Mouse (Mus musculus): ENCODE measurements at regions not wholly inside any gene's neighbourhood (a gene's known extent, or its start where the extent isn't known, plus 50 kb on each side); places are given as distances from the start of the nearest gene placed in this dataset.
"Not testable (repeated sequence)": the region's sequence is repeated elsewhere in the genome, so short reads cannot be mapped to it uniquely, and the experiment has no call there.

GRCm38 (mm10) chr5:3141841-3142240 lies 199.4 kb upstream of the Cdk6 start:
- H3K9me3 ChIP-seq (ENCODE audit: low read length); H3K27me3 ChIP-seq (ENCODE audit: insufficient read depth, low read length); H3K27ac ChIP-seq (ENCODE audit: low read depth, low read length); ATAC-seq (ENCODE audit: low FRiP score); DNase-seq (ENCODE audit: low spot score); H3K9ac ChIP-seq (replicated peaks; ENCODE audit: low read length, poor library complexity, severe bottlenecking); H3K36me3 ChIP-seq (ENCODE audit: insufficient read depth, low read length); H3K4me3 ChIP-seq (ENCODE audit: low read depth, low read length); H3K4me2 ChIP-seq (ENCODE audit: low read depth, low read length, poor library complexity, severe bottlenecking); H3K4me1 ChIP-seq (ENCODE audit: insufficient read depth, low read length): not testable (repeated sequence)
- 87% methylated on average over 11 of the region's 11 CpGs for WGBS

GRCm38 (mm10) chr5:3146544-3147295 lies 194.6 kb upstream of the Cdk6 start:
- peak; percentile 76; the same call in 1 of the 2 replicates for ATAC-seq (ENCODE audit: low FRiP score)
- peak; percentile 57 for TF ChIP-seq CTCF (IDR thresholded peaks at IDR 0.05)
- H3K27ac ChIP-seq (ENCODE audit: low read depth, low read length); H3K36me3 ChIP-seq (ENCODE audit: insufficient read depth, low read length); H3K9ac ChIP-seq (replicated peaks; ENCODE audit: low read length, poor library complexity, severe bottlenecking); H3K4me1 ChIP-seq (ENCODE audit: insufficient read depth, low read length); H3K4me2 ChIP-seq (ENCODE audit: low read depth, low read length, poor library complexity, severe bottlenecking); H3K4me3 ChIP-seq (ENCODE audit: low read depth, low read length); H3K27me3 ChIP-seq (ENCODE audit: insufficient read depth, low read length); H3K9me3 ChIP-seq (ENCODE audit: low read length): not testable (repeated sequence)
- DNase-seq (ENCODE audit: low spot score): peak; percentile 21
- 40% methylated on average over 8 of the region's 11 CpGs for WGBS

- not testable (repeated sequence) for H3K4me2 ChIP-seq (ENCODE audit: low read depth, low read length, poor library complexity, severe bottlenecking); H3K4me1 ChIP-seq (ENCODE audit: insufficient read depth, low read length); H3K27me3 ChIP-seq (ENCODE audit: insufficient read depth, low read length); H3K27ac ChIP-seq (ENCODE audit: low read depth, low read length); ATAC-seq (ENCODE audit: low FRiP score); H3K4me3 ChIP-seq (ENCODE audit: low read depth, low read length); H3K9me3 ChIP-seq (ENCODE audit: low read length); H3K9ac ChIP-seq (replicated peaks; ENCODE audit: low read length, poor library complexity, severe bottlenecking); DNase-seq (ENCODE audit: low spot score); H3K36me3 ChIP-seq (ENCODE audit: insufficient read depth, low read length)
- WGBS: 34% methylated on average over 5 of the region's 5 CpGs
Observed at GRCm38 (mm10) chr5:3149886-3150285, 191.4 kb upstream of the Cdk6 start.

- not testable (repeated sequence) for H3K27ac ChIP-seq (ENCODE audit: low read depth, low read length); H3K9ac ChIP-seq (replicated peaks; ENCODE audit: low read length, poor library complexity, severe bottlenecking); H3K4me1 ChIP-seq (ENCODE audit: insufficient read depth, low read length); H3K27me3 ChIP-seq (ENCODE audit: insufficient read depth, low read length); ATAC-seq (ENCODE audit: low FRiP score); H3K36me3 ChIP-seq (ENCODE audit: insufficient read depth, low read length); DNase-seq (ENCODE audit: low spot score); H3K4me2 ChIP-seq (ENCODE audit: low read depth, low read length, poor library complexity, severe bottlenecking); H3K4me3 ChIP-seq (ENCODE audit: low read depth, low read length); H3K9me3 ChIP-seq (ENCODE audit: low read length)
- 24% methylated on average over 4 of the region's 4 CpGs for WGBS
Observed at GRCm38 (mm10) chr5:3150766-3151165, 190.5 kb upstream of the Cdk6 start.

- not testable (repeated sequence) for H3K9me3 ChIP-seq (ENCODE audit: low read length); H3K4me1 ChIP-seq (ENCODE audit: insufficient read depth, low read length); H3K27me3 ChIP-seq (ENCODE audit: insufficient read depth, low read length); H3K36me3 ChIP-seq (ENCODE audit: insufficient read depth, low read length); H3K27ac ChIP-seq (ENCODE audit: low read depth, low read length); ATAC-seq (ENCODE audit: low FRiP score)
- Histone ChIP-seq H3K9ac (replicated peaks; ENCODE audit: low read length, poor library complexity, severe bottlenecking) (peak overlapping the region; percentile 36; the same call in 1 of the 2 replicates), H3K4me3 (ENCODE audit: low read depth, low read length) (peak overlapping the region; percentile 35), H3K4me2 (ENCODE audit: low read depth, low read length, poor library complexity, severe bottlenecking) (peak overlapping the region; percentile 62)
- whole genome bisulfite sequencing: 4% methylated on average over 12 of the region's 12 CpGs
- DNase-seq (ENCODE audit: low spot score): peak; percentile 4
Observed at GRCm38 (mm10) chr5:3151534-3152148, 189.6 kb upstream of the Cdk6 start.

- peak; percentile 83 for ATAC-seq (ENCODE audit: low FRiP score)
- H3K4me1 ChIP-seq (ENCODE audit: insufficient read depth, low read length); H3K27me3 ChIP-seq (ENCODE audit: insufficient read depth, low read length); H3K9me3 ChIP-seq (ENCODE audit: low read length); H3K36me3 ChIP-seq (ENCODE audit: insufficient read depth, low read length); H3K27ac ChIP-seq (ENCODE audit: low read depth, low read length): not testable (repeated sequence)
- Histone ChIP-seq H3K4me3 (ENCODE audit: low read depth, low read length) (peak overlapping the region; percentile 35), H3K4me2 (ENCODE audit: low read depth, low read length, poor library complexity, severe bottlenecking) (peak overlapping the region; percentile 62), H3K9ac (replicated peaks; ENCODE audit: low read length, poor library complexity, severe bottlenecking) (peak overlapping the region; percentile 36; the same call in 1 of the 2 replicates)
- DNase-seq (ENCODE audit: low spot score): peak; percentile 2
- 21% methylated on average over 22 of the region's 26 CpGs for WGBS
Observed at GRCm38 (mm10) chr5:3152149-3152865, 189.0 kb upstream of the Cdk6 start.

- not testable (repeated sequence) for H3K9me3 ChIP-seq (ENCODE audit: low read length); DNase-seq (ENCODE audit: low spot score); H3K27ac ChIP-seq (ENCODE audit: low read depth, low read length); H3K27me3 ChIP-seq (ENCODE audit: insufficient read depth, low read length); H3K4me2 ChIP-seq (ENCODE audit: low read depth, low read length, poor library complexity, severe bottlenecking); H3K36me3 ChIP-seq (ENCODE audit: insufficient read depth, low read length); H3K4me1 ChIP-seq (ENCODE audit: insufficient read depth, low read length); ATAC-seq (ENCODE audit: low FRiP score); H3K9ac ChIP-seq (replicated peaks; ENCODE audit: low read length, poor library complexity, severe bottlenecking); H3K4me3 ChIP-seq (ENCODE audit: low read depth, low read length)
- WGBS: 90% methylated on average over 2 of the region's 2 CpGs
Observed at GRCm38 (mm10) chr5:3165511-3165910, 175.8 kb upstream of the Cdk6 start.

- 81% methylated on average over 2 of the region's 2 CpGs for WGBS
- DNase-seq (ENCODE audit: low spot score); H3K4me1 ChIP-seq (ENCODE audit: insufficient read depth, low read length); H3K27me3 ChIP-seq (ENCODE audit: insufficient read depth, low read length); H3K4me3 ChIP-seq (ENCODE audit: low read depth, low read length); H3K9ac ChIP-seq (replicated peaks; ENCODE audit: low read length, poor library complexity, severe bottlenecking); H3K27ac ChIP-seq (ENCODE audit: low read depth, low read length); ATAC-seq (ENCODE audit: low FRiP score); H3K9me3 ChIP-seq (ENCODE audit: low read length); H3K4me2 ChIP-seq (ENCODE audit: low read depth, low read length, poor library complexity, severe bottlenecking); H3K36me3 ChIP-seq (ENCODE audit: insufficient read depth, low read length): not testable (repeated sequence)
Observed at GRCm38 (mm10) chr5:3166496-3166895, 174.8 kb upstream of the Cdk6 start.
